8 mouse cellular contexts compared by ENCODE assay signal in the genomic region with DNA sequence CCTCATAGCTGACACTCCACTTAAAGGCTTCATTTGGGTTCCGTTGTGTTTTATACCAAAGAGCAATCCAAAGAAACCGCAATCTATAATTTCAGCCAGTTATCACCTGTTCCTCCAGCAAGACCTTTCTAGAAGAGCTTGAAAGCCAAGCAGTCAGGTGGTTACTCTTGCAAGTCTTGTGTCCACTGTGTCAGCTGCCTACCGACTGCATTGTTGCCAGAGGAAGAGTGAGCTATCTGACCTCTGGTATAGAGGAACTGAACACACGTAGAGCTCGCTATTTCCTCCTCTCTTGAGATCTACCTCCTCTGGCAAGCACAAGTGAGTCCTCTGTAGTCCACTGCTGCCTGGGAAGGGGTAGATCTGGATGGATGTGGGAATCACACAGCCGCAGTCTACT. TPM values are rescaled to one million over a fixed set of nuclear protein-coding genes. Genes with fewer than 3 reads are reported as not detected.
DNase-seq lines count a peak whose midpoint lies in the region; ATAC-seq lines count a peak whose summit lies in the region.

No protein-coding gene starts in this region.

- no peak for ATAC-seq in heart, embryonic 13.5 days (ENCODE audit: extremely low read depth, insufficient number of reproducible peaks, low FRiP score, low TSS enrichment)
- no peak for ATAC-seq in hindbrain, embryonic 12.5 days (ENCODE audit: low FRiP score)
- ATAC-seq in midbrain, embryonic 11.5 days (ENCODE audit: low FRiP score): no peak
- ATAC-seq in cerebellum, adult (ENCODE audit: insufficient number of reproducible peaks, low FRiP score, low TSS enrichment): no peak

- H3K27me3 ChIP-seq in heart, embryonic 13.5 days (replicated peaks): no peaks in the 10 kb centered on the region
- H3K27me3 ChIP-seq in hindbrain, embryonic 12.5 days: no peaks in the 10 kb centered on the region
- no peaks in the 10 kb centered on the region for H3K27me3 ChIP-seq in midbrain, embryonic 11.5 days (ENCODE audit: control insufficient read depth, insufficient read depth, low read length)

- peaks cover 15% of the 10 kb centered on the region for H3K4me1 ChIP-seq in heart, embryonic 13.5 days
- H3K4me1 ChIP-seq in brown adipose tissue, adult 24 weeks (ENCODE audit: control insufficient read depth, insufficient read depth, insufficient read length, low read length): no peaks in the 10 kb centered on the region
- H3K4me1 ChIP-seq in hindbrain, embryonic 12.5 days: peaks cover 7% of the 10 kb centered on the region
- H3K4me1 ChIP-seq in midbrain, embryonic 11.5 days (ENCODE audit: control insufficient read depth, insufficient read depth, low read length): peaks cover 5% of the 10 kb centered on the region; the same call in 1 of the 2 replicates

- H3K4me3 ChIP-seq in heart, embryonic 13.5 days: peak overlapping the region; percentile 88
- H3K4me3 ChIP-seq in brown adipose tissue, adult 24 weeks (ENCODE audit: insufficient read depth, low read depth, low read length): peak overlapping the region; percentile 69; the same call in 1 of the 2 replicates
- peak overlapping the region; percentile 65 for H3K4me3 ChIP-seq in hindbrain, embryonic 12.5 days
- peak overlapping the region; percentile 72 for H3K4me3 ChIP-seq in midbrain, embryonic 11.5 days (ENCODE audit: low read depth, low read length)

- H3K9me3 ChIP-seq in heart, embryonic 13.5 days: no peaks in the 10 kb centered on the region
- no peaks in the 10 kb centered on the region for H3K9me3 ChIP-seq in hindbrain, embryonic 12.5 days (replicated peaks)
- no peaks in the 10 kb centered on the region for H3K9me3 ChIP-seq in midbrain, embryonic 11.5 days (ENCODE audit: control insufficient read depth, low read length)

- peaks cover 22% of the 10 kb centered on the region for H3K36me3 ChIP-seq in heart, embryonic 13.5 days
- no peaks in the 10 kb centered on the region for H3K36me3 ChIP-seq in hindbrain, embryonic 12.5 days
- no peaks in the 10 kb centered on the region for H3K36me3 ChIP-seq in midbrain, embryonic 11.5 days (ENCODE audit: control insufficient read depth, insufficient read depth, low read length)

- DNase-seq in heart, postnatal 4 days: no peak
- peak; percentile 85 for DNase-seq in midbrain, embryonic 11.5 days (ENCODE audit: low spot score, missing footprints)
- DNase-seq in retina, postnatal 1 day: no peak
- no peak for DNase-seq in gastrocnemius, postnatal 14 days

- H3K27ac ChIP-seq in heart, embryonic 13.5 days (replicated peaks): no peak overlapping the region
- H3K27ac ChIP-seq in brown adipose tissue, adult 24 weeks (replicated peaks; ENCODE audit: low read depth, low read length): no peak overlapping the region
- no peak overlapping the region for H3K27ac ChIP-seq in hindbrain, embryonic 12.5 days
- H3K27ac ChIP-seq in midbrain, embryonic 11.5 days (ENCODE audit: low read depth, low read length): no peak overlapping the region

- peak overlapping the region; percentile 87 for H3K9ac ChIP-seq in heart, embryonic 13.5 days
- H3K9ac ChIP-seq in hindbrain, embryonic 12.5 days: peak overlapping the region; percentile 66; the same call in 1 of the 2 replicates
- peak overlapping the region; percentile 75; the same call in 1 of the 2 replicates for H3K9ac ChIP-seq in midbrain, embryonic 11.5 days (ENCODE audit: low read length)

- intact Hi-C loops in gastrocnemius, postnatal 14 days (cut with DNase I; ENCODE audit: low total_unique reads): no loop called here

- H3K4me2 ChIP-seq in heart, embryonic 13.5 days: peak overlapping the region; percentile 95
- peak overlapping the region; percentile 72 for H3K4me2 ChIP-seq in hindbrain, embryonic 12.5 days (replicated peaks)
- H3K4me2 ChIP-seq in midbrain, embryonic 11.5 days: peak overlapping the region; percentile 87

- 36% methylated on average over 6 of the region's 6 CpGs for WGBS in heart, embryonic 13.5 days
- 47% methylated on average over 6 of the region's 6 CpGs for whole genome bisulfite sequencing in hindbrain, embryonic 12.5 days
- WGBS in midbrain, embryonic 11.5 days: 54% methylated on average over 6 of the region's 6 CpGs

RNA-seq across cellular contexts. Expression of gene Cdkn3, which starts 0.8 kb away (rescaled TPM):
- polyA plus RNA-seq in heart, embryonic 13.5 days (2015; fragmentation: Nextera tagmentation; extraction: Ambion mirVana): 47.3 and 53.8 TPM in 2 replicates
- 10 to 100 TPM; 25.0 to 30.7 TPM for total RNA-seq in heart, postnatal 4 days (2021)
- polyA plus RNA-seq in brown adipose tissue, adult 24 weeks (2012; ENCODE audit: insufficient read depth, insufficient read length, missing spikeins): 2.2 TPM in 1 of 2 replicates, not detected in the other
- polyA plus RNA-seq in hindbrain, embryonic 12.5 days (2016; fragmentation: Nextera tagmentation; extraction: Ambion mirVana): 27.9 and 29.9 TPM in 2 replicates
- 47.2 and 53.8 TPM in 2 replicates for polyA plus RNA-seq in midbrain, embryonic 11.5 days (2014; fragmentation: Nextera tagmentation; extraction: Ambion mirVana)
- 1 to 10 TPM; 2.1 to 2.8 TPM for total RNA-seq in gastrocnemius, postnatal 14 days (2021)

RNA-seq across cellular contexts. Expression of gene Cnih1, which starts 27.0 kb away (rescaled TPM):
- polyA plus RNA-seq in heart, embryonic 13.5 days (2015; fragmentation: Nextera tagmentation; extraction: Ambion mirVana): 162 and 175 TPM in 2 replicates
- total RNA-seq in heart, postnatal 4 days (2021): 10 to 100 TPM; 78.8 to 81.1 TPM
- 95.9 and 138 TPM in 2 replicates for polyA plus RNA-seq in brown adipose tissue, adult 24 weeks (2012; ENCODE audit: insufficient read depth, insufficient read length, missing spikeins)
- polyA plus RNA-seq in hindbrain, embryonic 12.5 days (2016; fragmentation: Nextera tagmentation; extraction: Ambion mirVana): 174 and 188 TPM in 2 replicates
- polyA plus RNA-seq in midbrain, embryonic 11.5 days (2014; fragmentation: Nextera tagmentation; extraction: Ambion mirVana): 229 and 249 TPM in 2 replicates
- total RNA-seq in gastrocnemius, postnatal 14 days (2021): 10 to 100 TPM; 48.8 to 52.7 TPM
